Mouse (Mus musculus) erythroblast, adult 5-6 weeks (primary cell): Measurements from ENCODE around the gene Insr. TPM values are rescaled to one million over a fixed set of nuclear protein-coding genes. Genes with fewer than 3 reads are reported as not detected.
"Not testable (repeated sequence)": the region's sequence is repeated elsewhere in the genome, so short reads cannot be mapped to it uniquely, and the experiment has no call there.

ENCODE experiments used
- ATAC-seq: replicated peaks from 2 replicates; pipeline ENCODE4 v1.8.0; 2016; ENCODE audit warnings: moderate number of reproducible peaks, mild to moderate bottlenecking, moderate TSS enrichment, inconsistent platforms; ENCODE audit not compliant: poor library complexity, low FRiP score, severe bottlenecking
- total RNA-seq, 2 experiments: library from RNA; stranded (forward) in 1 of 2; stranded (reverse) in 1 of 2; fragments of 150-400 nt in 1 of 2; fragments of 200-764, 138-1000 nt in 1 of 2; gene quantifications; 2 replicates each; pipeline versions ENCODE4 v1.2.3 to v1.2.4; 2015 to 2017; ENCODE audit warnings: low replicate concordance in 2 of 2

Gene Insr
- total RNA-seq, 2 experiments from 2014 or later, result 8.3 to 13.6 TPM

- no peak for ATAC-seq
Measured at GRCm38 (mm10) chr8:3209268-3209667, 70.1 kb downstream of the Insr start.

- ATAC-seq, result no peak
Measured at GRCm38 (mm10) chr8:3208729-3209128, 70.7 kb downstream of the Insr start.

- no peak for ATAC-seq
Measured at GRCm38 (mm10) chr8:3204758-3205443, 74.5 kb downstream of the Insr start.

GRCm38 (mm10) chr8:3202792-3203191 lies 76.6 kb downstream of the Insr start:
- no peak for ATAC-seq

- not testable (repeated sequence) for ATAC-seq
Measured at GRCm38 (mm10) chr8:3194297-3194696, 85.1 kb downstream of the Insr start.

- no peak for ATAC-seq
Measured at GRCm38 (mm10) chr8:3191006-3191405, 88.4 kb downstream of the Insr start.

- no peak for ATAC-seq
Measured at GRCm38 (mm10) chr8:3187456-3187855, 92.0 kb downstream of the Insr start.

GRCm38 (mm10) chr8:3179930-3180329 lies 99.5 kb downstream of the Insr start:
- no peak for ATAC-seq

GRCm38 (mm10) chr8:3177440-3177839 lies 102.0 kb downstream of the Insr start:
- ATAC-seq, result no peak

- no peak for ATAC-seq
Measured at GRCm38 (mm10) chr8:3172246-3172645, 107.2 kb downstream of the Insr start.

- no peak for ATAC-seq
Measured at GRCm38 (mm10) chr8:3146506-3146905, 132.9 kb downstream of the Insr start.

- not testable (repeated sequence) for ATAC-seq
Measured at GRCm38 (mm10) chr8:3100416-3100815, 179.0 kb downstream of the Insr start.

Other genes with a start within 250 kb of the Insr start
- 1.3 and 2.3 TPM in 2 replicates for gene A430078G23Rik, start 73.8 kb upstream of the Insr start, total RNA-seq (2015; ENCODE audit: low replicate concordance)
- 3.5 and 4.0 TPM in 2 replicates for gene A430078G23Rik, start 73.8 kb upstream of the Insr start, total RNA-seq (2017; ENCODE audit: low replicate concordance)
- 5.0 and 7.3 TPM in 2 replicates for gene Arhgef18, start 113.4 kb upstream of the Insr start, total RNA-seq (2015; ENCODE audit: low replicate concordance)
- 7.0 and 7.7 TPM in 2 replicates for gene Arhgef18, start 113.4 kb upstream of the Insr start, total RNA-seq (2017; ENCODE audit: low replicate concordance)
- 9.2 TPM in 1 of 2 replicates, not detected in the other for gene Pex11g, start 188.1 kb upstream of the Insr start, total RNA-seq (2015; ENCODE audit: low replicate concordance)
- 0.09 and 0.28 TPM in 2 replicates for gene Pex11g, start 188.1 kb upstream of the Insr start, total RNA-seq (2017; ENCODE audit: low replicate concordance)
- not detected in 2 replicates for gene Tex45, start 191.2 kb upstream of the Insr start, total RNA-seq (2015; ENCODE audit: low replicate concordance)
- not detected in 2 replicates for gene Tex45, start 191.2 kb upstream of the Insr start, total RNA-seq (2017; ENCODE audit: low replicate concordance)
- gene Zfp358, start 213.5 kb upstream of the Insr start, total RNA-seq (2015; ENCODE audit: low replicate concordance), result 2.1 and 3.8 TPM in 2 replicates
- 0.17 and 1.1 TPM in 2 replicates for gene Zfp358, start 213.5 kb upstream of the Insr start, total RNA-seq (2017; ENCODE audit: low replicate concordance)
- gene Mcoln1, start 220.8 kb upstream of the Insr start, total RNA-seq (2015; ENCODE audit: low replicate concordance), result 20.2 and 33.6 TPM in 2 replicates
- 32.5 and 75.4 TPM in 2 replicates for gene Mcoln1, start 220.8 kb upstream of the Insr start, total RNA-seq (2017; ENCODE audit: low replicate concordance)
- gene Pnpla6, start 235.8 kb upstream of the Insr start, total RNA-seq (2015; ENCODE audit: low replicate concordance), result 40.9 and 43.5 TPM in 2 replicates
- gene Pnpla6, start 235.8 kb upstream of the Insr start, total RNA-seq (2017; ENCODE audit: low replicate concordance), result 61.4 and 77.4 TPM in 2 replicates